Mouse (Mus musculus): ENCODE results near the gene Adam10. TPM values are rescaled to one million over a fixed set of nuclear protein-coding genes. Genes with fewer than 3 reads are reported as not detected.

Gene Adam10
- polyA plus RNA-seq, 1 experiment from 2014 or later, result 81.4 TPM

- Histone ChIP-seq H3K9ac (no peak overlapping the region), H3K4me3 (no peak overlapping the region), H3K27me3 (no peaks in the 10 kb centered on the region), H3K36me3 (no peaks in the 10 kb centered on the region), H3K9me3 (no peaks in the 10 kb centered on the region), H3K4me1 (0 out of 2 replicates have a peak, but pooled peaks cover 4% of the 10 kb centered on the region), H3K27ac (no peak overlapping the region), H3K4me2 (replicated peaks) (no peak overlapping the region)
- 66% methylated on average over 2 of the region's 2 CpGs for WGBS
- ATAC-seq (ENCODE audit: insufficient number of reproducible peaks, insufficient read depth, low FRiP score, low TSS enrichment), result no peak
These were observed 116.6 kb downstream of the Adam10 start for GRCm38 (mm10) chr9:70795439-70795757.

GRCm38 (mm10) chr9:70800588-70801315 is 122.0 kb downstream of the Adam10 start:
- Histone ChIP-seq H3K4me2 (replicated peaks) (no peak overlapping the region), H3K4me1 (0 out of 2 replicates have a peak, but pooled peaks cover 4% of the 10 kb centered on the region), H3K4me3 (no peak overlapping the region), H3K36me3 (no peaks in the 10 kb centered on the region), H3K9ac (no peak overlapping the region), H3K27me3 (no peaks in the 10 kb centered on the region), H3K27ac (no peak overlapping the region; the same call in 1 of the 2 replicates), H3K9me3 (no peaks in the 10 kb centered on the region)
- no peak for ATAC-seq (ENCODE audit: insufficient number of reproducible peaks, insufficient read depth, low FRiP score, low TSS enrichment)
- WGBS, result 43% methylated on average over 8 of the region's 8 CpGs

- no peaks in the 10 kb centered on the region for H3K9me3 ChIP-seq
- H3K4me3 ChIP-seq, result no peak overlapping the region
- H3K9ac ChIP-seq, result no peak overlapping the region
- no peak overlapping the region for H3K27ac ChIP-seq
- no peaks in the 10 kb centered on the region for H3K36me3 ChIP-seq
- 77% methylated on average over 3 of the region's 3 CpGs for WGBS
- 0 out of 2 replicates have a peak, but pooled peaks cover 4% of the 10 kb centered on the region for H3K4me1 ChIP-seq
- no peak overlapping the region for H3K4me2 ChIP-seq (replicated peaks)
- no peak for ATAC-seq (ENCODE audit: insufficient number of reproducible peaks, insufficient read depth, low FRiP score, low TSS enrichment)
- no peaks in the 10 kb centered on the region for H3K27me3 ChIP-seq
These were observed 123.0 kb downstream of the Adam10 start for GRCm38 (mm10) chr9:70801761-70802160.

GRCm38 (mm10) chr9:70802816-70803215 is 124.0 kb downstream of the Adam10 start:
- WGBS, result 79% methylated on average over 3 of the region's 3 CpGs
- ATAC-seq (ENCODE audit: insufficient number of reproducible peaks, insufficient read depth, low FRiP score, low TSS enrichment), result no peak
- no peak overlapping the region for H3K9ac ChIP-seq
- H3K36me3 ChIP-seq, result no peaks in the 10 kb centered on the region
- no peaks in the 10 kb centered on the region for H3K27me3 ChIP-seq
- H3K4me3 ChIP-seq, result no peak overlapping the region
- H3K27ac ChIP-seq, result no peak overlapping the region
- H3K9me3 ChIP-seq, result no peaks in the 10 kb centered on the region
- H3K4me1 ChIP-seq, result peaks cover 6% of the 10 kb centered on the region; the same call in 1 of the 2 replicates
- H3K4me2 ChIP-seq (replicated peaks), result no peak overlapping the region

GRCm38 (mm10) chr9:70806069-70806468 is 127.3 kb downstream of the Adam10 start:
- Histone ChIP-seq H3K36me3 (no peaks in the 10 kb centered on the region), H3K4me3 (no peak overlapping the region), H3K4me2 (replicated peaks) (no peak overlapping the region), H3K9me3 (no peaks in the 10 kb centered on the region), H3K9ac (no peak overlapping the region), H3K4me1 (peaks cover 4% of the 10 kb centered on the region; the same call in 1 of the 2 replicates), H3K27me3 (no peaks in the 10 kb centered on the region), H3K27ac (no peak overlapping the region)
- 77% methylated on average over 1 of the region's 1 CpGs for WGBS
- ATAC-seq (ENCODE audit: insufficient number of reproducible peaks, insufficient read depth, low FRiP score, low TSS enrichment), result no peak

- H3K27ac ChIP-seq, result no peak overlapping the region
- H3K4me2 ChIP-seq (replicated peaks), result no peak overlapping the region
- no peak for ATAC-seq (ENCODE audit: insufficient number of reproducible peaks, insufficient read depth, low FRiP score, low TSS enrichment)
- no peaks in the 10 kb centered on the region for H3K27me3 ChIP-seq
- 54% methylated on average over 11 of the region's 11 CpGs for WGBS
- H3K36me3 ChIP-seq, result no peaks in the 10 kb centered on the region
- no peaks in the 10 kb centered on the region for H3K9me3 ChIP-seq
- no peak overlapping the region for H3K9ac ChIP-seq
- no peak overlapping the region for H3K4me3 ChIP-seq
- peaks cover 4% of the 10 kb centered on the region; the same call in 1 of the 2 replicates for H3K4me1 ChIP-seq
These were observed 128.9 kb downstream of the Adam10 start for GRCm38 (mm10) chr9:70807714-70808113.

GRCm38 (mm10) chr9:70812551-70812950 is 133.8 kb downstream of the Adam10 start:
- H3K4me2 ChIP-seq (replicated peaks), result no peak overlapping the region
- no peaks in the 10 kb centered on the region for H3K36me3 ChIP-seq
- H3K4me1 ChIP-seq, result peaks cover 4% of the 10 kb centered on the region; the same call in 1 of the 2 replicates
- no peaks in the 10 kb centered on the region for H3K9me3 ChIP-seq
- H3K4me3 ChIP-seq, result no peak overlapping the region
- no peaks in the 10 kb centered on the region for H3K27me3 ChIP-seq
- 92% methylated on average over 12 of the region's 12 CpGs for WGBS
- H3K27ac ChIP-seq, result no peak overlapping the region
- ATAC-seq (ENCODE audit: insufficient number of reproducible peaks, insufficient read depth, low FRiP score, low TSS enrichment), result no peak
- no peak overlapping the region for H3K9ac ChIP-seq

GRCm38 (mm10) chr9:70816701-70817305 is 138.0 kb downstream of the Adam10 start:
- 67% methylated on average over 14 of the region's 14 CpGs for WGBS
- Histone ChIP-seq H3K9ac (no peak overlapping the region), H3K4me2 (replicated peaks) (no peak overlapping the region), H3K4me3 (no peak overlapping the region), H3K9me3 (no peaks in the 10 kb centered on the region), H3K27ac (no peak overlapping the region), H3K27me3 (no peaks in the 10 kb centered on the region), H3K36me3 (no peaks in the 10 kb centered on the region), H3K4me1 (no peaks in the 10 kb centered on the region)
- ATAC-seq (ENCODE audit: insufficient number of reproducible peaks, insufficient read depth, low FRiP score, low TSS enrichment), result no peak

GRCm38 (mm10) chr9:70817396-70817795 is 138.6 kb downstream of the Adam10 start:
- no peak for ATAC-seq (ENCODE audit: insufficient number of reproducible peaks, insufficient read depth, low FRiP score, low TSS enrichment)
- Histone ChIP-seq H3K27ac (no peak overlapping the region), H3K9me3 (no peaks in the 10 kb centered on the region), H3K4me1 (no peaks in the 10 kb centered on the region), H3K4me3 (no peak overlapping the region), H3K4me2 (replicated peaks) (no peak overlapping the region), H3K9ac (no peak overlapping the region), H3K27me3 (no peaks in the 10 kb centered on the region), H3K36me3 (no peaks in the 10 kb centered on the region)
- 43% methylated on average over 1 of the region's 1 CpGs for WGBS

GRCm38 (mm10) chr9:70818739-70819138 is 139.9 kb downstream of the Adam10 start:
- Histone ChIP-seq H3K9ac (no peak overlapping the region), H3K4me1 (no peaks in the 10 kb centered on the region), H3K27me3 (no peaks in the 10 kb centered on the region), H3K4me2 (replicated peaks) (no peak overlapping the region), H3K27ac (no peak overlapping the region), H3K9me3 (no peaks in the 10 kb centered on the region), H3K36me3 (no peaks in the 10 kb centered on the region), H3K4me3 (no peak overlapping the region)
- no peak for ATAC-seq (ENCODE audit: insufficient number of reproducible peaks, insufficient read depth, low FRiP score, low TSS enrichment)
- WGBS, result 75% methylated on average over 14 of the region's 14 CpGs

GRCm38 (mm10) chr9:70824103-70824502 is 145.3 kb downstream of the Adam10 start:
- no peaks in the 10 kb centered on the region for H3K27me3 ChIP-seq
- no peaks in the 10 kb centered on the region for H3K36me3 ChIP-seq
- no peak overlapping the region for H3K4me3 ChIP-seq
- no peak overlapping the region for H3K27ac ChIP-seq
- no peaks in the 10 kb centered on the region for H3K4me1 ChIP-seq
- no peak for ATAC-seq (ENCODE audit: insufficient number of reproducible peaks, insufficient read depth, low FRiP score, low TSS enrichment)
- WGBS, result 79% methylated on average over 3 of the region's 3 CpGs
- no peaks in the 10 kb centered on the region for H3K9me3 ChIP-seq
- no peak overlapping the region for H3K9ac ChIP-seq
- H3K4me2 ChIP-seq (replicated peaks), result no peak overlapping the region

GRCm38 (mm10) chr9:70827911-70828310 is 149.1 kb downstream of the Adam10 start:
- H3K9ac ChIP-seq, result no peak overlapping the region
- no peak overlapping the region for H3K4me2 ChIP-seq (replicated peaks)
- no peaks in the 10 kb centered on the region for H3K36me3 ChIP-seq
- H3K27me3 ChIP-seq, result no peaks in the 10 kb centered on the region
- no peak overlapping the region for H3K27ac ChIP-seq
- H3K9me3 ChIP-seq, result no peaks in the 10 kb centered on the region
- WGBS, result 77% methylated on average over 6 of the region's 6 CpGs
- 0 out of 2 replicates have a peak, but pooled peaks cover 5% of the 10 kb centered on the region for H3K4me1 ChIP-seq
- ATAC-seq (ENCODE audit: insufficient number of reproducible peaks, insufficient read depth, low FRiP score, low TSS enrichment), result no peak
- H3K4me3 ChIP-seq, result no peak overlapping the region
